In the genomic region with DNA sequence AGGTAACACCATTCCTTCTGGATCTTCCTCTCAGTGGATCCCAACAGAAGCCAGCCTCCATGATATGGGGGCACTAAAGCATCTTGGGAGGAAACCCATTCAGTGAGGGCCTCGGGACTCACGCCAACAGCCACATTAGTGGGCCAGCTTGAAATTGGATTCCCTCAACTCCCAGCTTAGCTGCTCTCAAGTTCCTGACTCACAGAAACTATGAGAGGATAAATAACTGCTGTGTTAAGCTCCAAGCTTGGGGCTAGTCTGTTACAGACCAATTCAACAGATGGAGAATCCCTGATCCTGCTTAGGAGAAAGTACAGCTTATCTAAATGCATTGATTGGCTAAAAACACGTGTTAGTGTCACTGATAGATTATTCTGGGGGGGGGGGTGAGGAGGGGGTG, we compare ENCODE assay signal across 28 mouse cellular contexts.
"Had no signal": no experiment of that assay in that cellular context is flagged by ENCODE, and none has a peak within 500 bp of the region (broad histone marks: within the 10 kb centered on the region; RNA-seq: fewer than 3 reads in every experiment).

No protein-coding gene starts in this region.

- H3K36me3 ChIP-seq: heart, embryonic 13.5 days; heart, embryonic 15.5 days; hindbrain, embryonic 10.5 days; hindbrain, embryonic 12.5 days; intestine, embryonic 15.5 days; kidney, embryonic 15.5 days; limb, embryonic 13.5 days; limb, embryonic 15.5 days; liver, embryonic 12.5 days had no signal

- H3K27me3 ChIP-seq: heart, embryonic 15.5 days; hindbrain, embryonic 12.5 days; intestine, embryonic 15.5 days; kidney, embryonic 15.5 days; limb, embryonic 13.5 days; liver, embryonic 12.5 days had no signal

- DNase-seq: gastrocnemius, adult 2 months; gastrocnemius, postnatal 14 days; gastrocnemius, postnatal 36 days; heart, adult 11 months; heart, adult 2 months; heart, postnatal 4 days; kidney, adult 2 months; kidney, adult 9 months; kidney, postnatal 14 days; kidney, postnatal 36 days; layer of hippocampus, adult 9-11 months; layer of hippocampus, postnatal 36 days; left cerebral cortex, postnatal 4 days had no signal

- H3K27ac ChIP-seq: gastrocnemius, adult 2 months; heart, adult 2 months; heart, embryonic 13.5 days; heart, embryonic 15.5 days; hindbrain, embryonic 10.5 days; hindbrain, embryonic 12.5 days; hindbrain, embryonic 14.5 days; intestine, embryonic 15.5 days; kidney, embryonic 15.5 days; kidney, postnatal 0 days; limb, embryonic 13.5 days; limb, embryonic 15.5 days; liver, embryonic 12.5 days had no signal

- H3K4me2 ChIP-seq: heart, embryonic 11.5 days; heart, embryonic 13.5 days; heart, embryonic 15.5 days; hindbrain, embryonic 12.5 days; hindbrain, embryonic 14.5 days; intestine, embryonic 15.5 days; kidney, embryonic 15.5 days; limb, embryonic 13.5 days; limb, embryonic 15.5 days; liver, embryonic 12.5 days had no signal

- H3K4me3 ChIP-seq: gastrocnemius, adult 2 months; heart, adult 2 months; heart, embryonic 13.5 days; heart, embryonic 15.5 days; hindbrain, embryonic 10.5 days; hindbrain, embryonic 12.5 days; intestine, embryonic 15.5 days; kidney, embryonic 15.5 days; limb, embryonic 13.5 days; limb, embryonic 15.5 days; liver, embryonic 12.5 days had no signal

- ATAC-seq: hindbrain, embryonic 16.5 days; inflammation-experienced regulatory T-cells, adult 6 months; intestine, embryonic 15.5 days; intestine, postnatal 0 days; liver, embryonic 12.5 days had no signal

- H3K9ac ChIP-seq: heart, embryonic 13.5 days; heart, embryonic 15.5 days; hindbrain, embryonic 12.5 days; hindbrain, embryonic 14.5 days; intestine, embryonic 15.5 days; kidney, embryonic 15.5 days; limb, embryonic 13.5 days; limb, embryonic 15.5 days; liver, embryonic 12.5 days had no signal

- H3K9me3 ChIP-seq: heart, embryonic 13.5 days; heart, embryonic 15.5 days; hindbrain, embryonic 10.5 days; hindbrain, embryonic 12.5 days; intestine, embryonic 15.5 days; kidney, embryonic 15.5 days; limb, embryonic 13.5 days; limb, embryonic 15.5 days; liver, embryonic 12.5 days had no signal

- H3K4me1 ChIP-seq: heart, embryonic 15.5 days; intestine, embryonic 15.5 days; limb, embryonic 15.5 days; liver, embryonic 12.5 days had no signal
